Mouse (Mus musculus) limb, embryonic 14.5 days (tissue): ENCODE data around the gene Gm20388. TPM values are rescaled to one million over a fixed set of nuclear protein-coding genes. Genes with fewer than 3 reads are reported as not detected.

Source experiments
- ATAC-seq: fragments of 200-750 bp; cut with Nextera tagmentation; 2 replicates; pipeline ENCODE4 v1.8.0; 2017; ENCODE audit warnings: low read depth, moderate number of reproducible peaks, moderate TSS enrichment; ENCODE audit not compliant: low FRiP score
- DNase-seq: peaks from one replicate; pipeline ENCODE4 v3.0.0-alpha.2; 2015; ENCODE audit warnings: low spot score
- H3K27ac ChIP-seq: fragments of 300-500 bp; sonication (generic); replicated peaks from 2 replicates; pipeline ENCODE4 v1.5.1; 2014; ENCODE audit warnings: low read depth, mild to moderate bottlenecking, low read length, moderate library complexity, mixed read lengths
- H3K27me3 ChIP-seq: fragments of 300-500 bp; sonication (generic); 2 replicates; pipeline ENCODE4 v1.6.1; 2014; ENCODE audit warnings: low read length, mixed read lengths; ENCODE audit not compliant: control insufficient read depth, insufficient read depth
- H3K36me3 ChIP-seq: fragments of 300-500 bp; sonication (generic); 2 replicates; pipeline ENCODE4 v1.6.1; 2014; ENCODE audit warnings: mild to moderate bottlenecking, low read length, moderate library complexity, mixed read lengths; ENCODE audit not compliant: control insufficient read depth, insufficient read depth
- H3K4me1 ChIP-seq: fragments of 300-500 bp; sonication (generic); 2 replicates; pipeline ENCODE4 v1.6.1; 2014; ENCODE audit warnings: antibody characterized with exemption, low read length, mixed read lengths; ENCODE audit not compliant: control insufficient read depth, insufficient read depth
- H3K4me2 ChIP-seq: fragments of 300-500 bp; sonication (generic); replicated peaks from 2 replicates; pipeline ENCODE4 v1.6.1; 2014; ENCODE audit warnings: low read depth, mild to moderate bottlenecking, low read length, moderate library complexity; ENCODE audit not compliant: severe bottlenecking
- H3K4me3 ChIP-seq: fragments of 300-500 bp; sonication (generic); replicated peaks from 2 replicates; pipeline ENCODE4 v1.5.1; 2014; ENCODE audit warnings: low read length
- H3K9ac ChIP-seq: fragments of 300-500 bp; sonication (generic); 2 replicates; pipeline ENCODE4 v1.6.1; 2014; ENCODE audit warnings: mild to moderate bottlenecking, low read depth, low read length, moderate library complexity; ENCODE audit not compliant: severe bottlenecking
- H3K9me3 ChIP-seq: fragments of 300-500 bp; sonication (generic); 2 replicates; pipeline ENCODE4 v1.6.1; 2016; ENCODE audit warnings: low read length; ENCODE audit not compliant: control insufficient read depth
- POLR2A ChIP-seq: fragments of 200-500 bp; IDR thresholded peaks from 2 replicates; pipeline ENCODE4 v1.8.0; 2012; ENCODE audit warnings: inconsistent platforms, mild to moderate bottlenecking, moderate library complexity, borderline replicate concordance; ENCODE audit not compliant: insufficient read depth, insufficient read length; ENCODE audit errors: extremely low read depth
- WGBS: fragments of 180-500 bp; shearing (Covaris S2); extraction: QIAGEN DNeasy Blood & Tissue Kit; methylation state at CpG from one replicate; pipeline ENCODE4 v1.1.7; 2014; 5-methylcytosine and 5-hydroxymethylcytosine counted together
- polyA plus RNA-seq, 2 experiments: library from polyadenylated mRNA; depleted of rRNA in 1 of 2; stranded (reverse) in 1 of 2; unstranded in 1 of 2; fragments of >200 nt; fragmentation: Nextera tagmentation in 1 of 2; extraction: Ambion mirVana in 1 of 2; gene quantifications; 2 replicates each; pipeline versions ENCODE4 v1.2.1 to v1.2.3; 2012 to 2014

The Gm20388 gene
- polyA plus RNA-seq, 2 experiments, result 1.9 to 49.9 TPM

- H3K4me3 ChIP-seq, result no peak overlapping the region
- no peak overlapping the region for H3K4me2 ChIP-seq
- H3K9me3 ChIP-seq, result no peaks in the 10 kb centered on the region
- H3K4me1 ChIP-seq, result no peaks in the 10 kb centered on the region
- no peak overlapping the region for H3K27ac ChIP-seq
- WGBS, result 90% methylated on average over 7 of the region's 7 CpGs
- no peak for DNase-seq
- no peak for ATAC-seq
- no peak overlapping the region for H3K9ac ChIP-seq
- H3K36me3 ChIP-seq, result peaks cover 77% of the 10 kb centered on the region
- TF ChIP-seq POLR2A, result no peak
- no peaks in the 10 kb centered on the region for H3K27me3 ChIP-seq
These were observed 4417.6 kb downstream of the Gm20388 start for GRCm38 (mm10) chr8:124328259-124328658.

DNA sequence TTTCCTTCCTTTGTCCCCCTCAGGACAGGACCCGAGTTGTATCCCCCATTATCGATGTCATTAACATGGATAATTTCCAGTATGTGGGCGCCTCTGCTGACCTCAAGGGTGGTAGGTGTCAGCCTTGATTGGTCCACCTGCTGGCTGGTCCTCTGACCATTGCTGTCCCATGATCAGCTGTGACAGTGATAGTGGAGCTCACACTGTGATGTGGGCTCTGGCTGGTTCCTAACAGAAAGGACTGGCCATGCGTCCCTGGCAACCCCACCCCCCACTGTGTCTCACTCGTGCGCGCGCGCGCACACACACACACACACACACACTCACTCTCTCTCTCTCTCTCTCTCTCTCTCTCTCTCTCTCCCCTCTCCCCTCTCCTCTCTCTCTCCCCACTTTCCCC is 4419.0 kb downstream of the Gm20388 start:
- no peak for ATAC-seq
- DNase-seq, result no peak
- WGBS, result 61% methylated on average over 6 of the region's 10 CpGs
- no peak overlapping the region for H3K27ac ChIP-seq
- H3K36me3 ChIP-seq, result peaks cover 72% of the 10 kb centered on the region
- no peaks in the 10 kb centered on the region for H3K27me3 ChIP-seq
- no peaks in the 10 kb centered on the region for H3K9me3 ChIP-seq
- no peak overlapping the region for H3K4me3 ChIP-seq
- H3K4me1 ChIP-seq, result no peaks in the 10 kb centered on the region
- no peak overlapping the region for H3K4me2 ChIP-seq
- no peak overlapping the region for H3K9ac ChIP-seq
- no peak for TF ChIP-seq POLR2A

DNA sequence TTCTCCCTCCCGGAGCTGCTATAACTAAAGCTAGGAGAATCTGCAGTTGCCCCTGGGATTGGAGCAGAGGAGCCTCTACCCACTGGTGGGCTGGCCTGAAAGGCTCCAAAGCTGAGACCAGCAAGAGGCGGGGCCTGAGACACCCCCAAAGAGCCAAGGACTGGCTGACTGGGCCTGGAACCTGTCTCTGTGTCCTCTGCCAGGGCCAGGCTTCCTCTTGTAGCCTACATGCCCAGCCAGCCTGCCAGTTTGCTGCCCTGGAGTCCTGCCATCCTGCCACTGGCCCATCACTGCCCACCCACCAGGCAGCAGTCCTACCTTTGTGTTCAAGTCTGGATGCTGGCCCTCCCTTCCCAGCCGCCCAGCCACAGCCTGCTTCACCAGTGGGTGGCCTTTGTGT is 4419.8 kb downstream of the Gm20388 start:
- H3K9ac ChIP-seq, result no peak overlapping the region
- no peak overlapping the region for H3K4me3 ChIP-seq
- no peaks in the 10 kb centered on the region for H3K4me1 ChIP-seq
- no peak overlapping the region for H3K4me2 ChIP-seq
- peaks cover 68% of the 10 kb centered on the region for H3K36me3 ChIP-seq
- ATAC-seq (no peak), DNase-seq (no peak)
- 78% methylated on average over 3 of the region's 3 CpGs for WGBS
- no peak overlapping the region for H3K27ac ChIP-seq
- H3K9me3 ChIP-seq, result no peaks in the 10 kb centered on the region
- no peak for TF ChIP-seq POLR2A
- H3K27me3 ChIP-seq, result no peaks in the 10 kb centered on the region

GRCm38 (mm10) chr8:124331094-124331493 is 4420.5 kb downstream of the Gm20388 start:
- TF ChIP-seq POLR2A, result no peak
- Histone ChIP-seq H3K27me3 (no peaks in the 10 kb centered on the region), H3K36me3 (peaks cover 66% of the 10 kb centered on the region), H3K4me1 (no peaks in the 10 kb centered on the region), H3K4me3 (no peak overlapping the region), H3K9ac (no peak overlapping the region), H3K4me2 (no peak overlapping the region), H3K9me3 (no peaks in the 10 kb centered on the region), H3K27ac (no peak overlapping the region)
- 94% methylated on average over 3 of the region's 3 CpGs for WGBS
- ATAC-seq (no peak), DNase-seq (no peak)

GRCm38 (mm10) chr8:124331706-124332105 is 4421.1 kb downstream of the Gm20388 start:
- ATAC-seq (no peak), DNase-seq (no peak)
- no peak for TF ChIP-seq POLR2A
- Histone ChIP-seq H3K4me3 (no peak overlapping the region), H3K27ac (no peak overlapping the region), H3K4me1 (no peaks in the 10 kb centered on the region), H3K9ac (no peak overlapping the region), H3K36me3 (peaks cover 66% of the 10 kb centered on the region), H3K27me3 (no peaks in the 10 kb centered on the region), H3K9me3 (no peaks in the 10 kb centered on the region), H3K4me2 (no peak overlapping the region)
- WGBS, result 83% methylated on average over 11 of the region's 11 CpGs

- H3K4me1 ChIP-seq, result no peaks in the 10 kb centered on the region
- H3K27me3 ChIP-seq, result no peaks in the 10 kb centered on the region
- no peak overlapping the region for H3K4me3 ChIP-seq
- no peak for DNase-seq
- 96% methylated on average over 13 of the region's 13 CpGs for WGBS
- no peak overlapping the region for H3K4me2 ChIP-seq
- no peak for TF ChIP-seq POLR2A
- peaks cover 75% of the 10 kb centered on the region for H3K36me3 ChIP-seq
- no peak overlapping the region for H3K27ac ChIP-seq
- H3K9me3 ChIP-seq, result no peaks in the 10 kb centered on the region
- ATAC-seq, result no peak
- no peak overlapping the region for H3K9ac ChIP-seq
These were observed 4425.7 kb downstream of the Gm20388 start for GRCm38 (mm10) chr8:124336302-124336701.
